Mouse (Mus musculus) MEL (cell line): ENCODE data around the gene Kcnh4. TPM values are rescaled to one million over a fixed set of nuclear protein-coding genes. Genes with fewer than 3 reads are reported as not detected.

Experiments
- DNase-seq: peaks from one replicate; pipeline ENCODE4 v3.0.0; 2011; ENCODE audit warnings: low read depth, low spot score
- H3K27ac ChIP-seq: 2 replicates; pipeline ENCODE4 v1.5.1; 2012; ENCODE audit warnings: low read depth, mild to moderate bottlenecking, control low read depth, low read length, moderate library complexity; ENCODE audit not compliant: control insufficient read depth
- H3K27me3 ChIP-seq, 2 experiments: fragments of 150-350 bp in 1 of 2; sonication (generic) in 1 of 2; 2 replicates each; pipeline ENCODE4 v1.6.1; 2012; ENCODE audit warnings: low read length in 2 of 2, mild to moderate bottlenecking in 2 of 2, improper control_type of control experiment in 1 of 2, moderate library complexity in 1 of 2; ENCODE audit not compliant: insufficient read depth in 2 of 2, control insufficient read depth in 1 of 2
- H3K36me3 ChIP-seq, 2 experiments: 2 replicates each; pipeline ENCODE4 v1.6.1; 2012 to 2014; ENCODE audit warnings: low read length in 2 of 2, improper control_type of control experiment in 1 of 2, inconsistent platforms in 1 of 2, mild to moderate bottlenecking in 1 of 2; ENCODE audit not compliant: insufficient read depth in 2 of 2, control insufficient read depth in 1 of 2
- H3K4me1 ChIP-seq, 2 experiments: fragments of 150-350 bp in 1 of 2; sonication (generic) in 1 of 2; 2 replicates each; pipeline ENCODE4 v1.6.1; 2012; ENCODE audit warnings: low read length in 2 of 2, improper control_type of control experiment in 1 of 2, mild to moderate bottlenecking in 1 of 2; ENCODE audit not compliant: insufficient read depth in 2 of 2, control insufficient read depth in 1 of 2
- H3K4me3 ChIP-seq, 2 experiments: fragments of 150-350 bp in 1 of 2; sonication (generic) in 1 of 2; 2 replicates each; pipeline ENCODE4 v1.5.1; 2012; ENCODE audit warnings: low read depth in 2 of 2, low read length in 2 of 2, mild to moderate bottlenecking in 2 of 2, moderate library complexity in 2 of 2, control low read depth in 1 of 2, improper control_type of control experiment in 1 of 2; ENCODE audit not compliant: control insufficient read depth in 1 of 2, insufficient read depth in 1 of 2
- H3K79me2 ChIP-seq: 2 replicates; pipeline ENCODE4 v1.6.1; 2012; ENCODE audit warnings: mild to moderate bottlenecking, low read length, moderate library complexity; ENCODE audit not compliant: control insufficient read depth, poor library complexity, insufficient read depth
- H3K9ac ChIP-seq: 2 replicates; pipeline ENCODE4 v1.6.1; 2012; ENCODE audit warnings: low read depth, mild to moderate bottlenecking, control low read depth, low read length, moderate library complexity; ENCODE audit not compliant: control insufficient read depth, poor library complexity, severe bottlenecking
- H3K9me3 ChIP-seq: fragments of 150-350 bp; sonication (generic); replicated peaks from 2 replicates; pipeline ENCODE4 v1.6.1; 2012; ENCODE audit warnings: mild to moderate bottlenecking, low read length, improper control_type of control experiment, moderate library complexity; ENCODE audit not compliant: insufficient read depth
- BHLHE40 ChIP-seq: IDR thresholded peaks from 2 replicates; pipeline ENCODE4 v1.6.1; 2012; ENCODE audit warnings: low read depth, mild to moderate bottlenecking, inconsistent platforms, low read length, improper control_type of control experiment, borderline replicate concordance
- CTCF ChIP-seq, 3 experiments: IDR thresholded peaks in 2 of 3; conservative IDR thresholded peaks in 1 of 3; 2 replicates each; pipeline ENCODE4 v1.5.1; 2011 to 2012; ENCODE audit warnings: low read length in 3 of 3, low read depth in 2 of 3, mild to moderate bottlenecking in 2 of 3, improper control_type of control experiment in 1 of 3, inconsistent platforms in 1 of 3, mixed read lengths in 1 of 3, moderate library complexity in 1 of 3; ENCODE audit not compliant: control insufficient read depth in 1 of 3, insufficient read depth in 1 of 3, poor library complexity in 1 of 3, severe bottlenecking in 1 of 3
- E2F4 ChIP-seq: IDR thresholded peaks from 2 replicates; pipeline ENCODE4 v1.6.1; 2011; ENCODE audit warnings: low read depth, low read length, improper control_type of control experiment, borderline replicate concordance
- ELF1 ChIP-seq: IDR thresholded peaks from 2 replicates; pipeline ENCODE4 v1.6.1; 2014; ENCODE audit warnings: low read depth, mild to moderate bottlenecking, inconsistent platforms, low read length, improper control_type of control experiment, moderate library complexity
- GABPA ChIP-seq: IDR thresholded peaks from 2 replicates; pipeline ENCODE4 v1.6.1; 2012; ENCODE audit warnings: low read depth, mild to moderate bottlenecking, inconsistent platforms, low read length, improper control_type of control experiment, moderate library complexity
- GATA1 ChIP-seq: IDR thresholded peaks from 2 replicates; pipeline ENCODE4 v1.6.1; 2011; ENCODE audit warnings: low read depth, low read length, improper control_type of control experiment
- HCFC1 ChIP-seq: IDR thresholded peaks from 2 replicates; pipeline ENCODE4 v1.6.1; 2012; ENCODE audit warnings: low read depth, mild to moderate bottlenecking, inconsistent platforms, low read length, improper control_type of control experiment, moderate library complexity
- KAT2A ChIP-seq: conservative IDR thresholded peaks from 2 replicates; pipeline ENCODE4 v1.6.1; 2012; ENCODE audit warnings: low read depth, low read length, improper control_type of control experiment, inconsistent platforms
- MAFK ChIP-seq: IDR thresholded peaks from 2 replicates; pipeline ENCODE4 v1.6.1; 2011; ENCODE audit warnings: low read depth, mild to moderate bottlenecking, low read length, improper control_type of control experiment, borderline replicate concordance
- MAX ChIP-seq: IDR thresholded peaks from 2 replicates; pipeline ENCODE4 v1.6.1; 2011; ENCODE audit warnings: low read length, improper control_type of control experiment
- NELFE ChIP-seq: IDR thresholded peaks from 2 replicates; pipeline ENCODE4 v1.6.1; 2011; ENCODE audit warnings: low read depth, low read length, improper control_type of control experiment
- NRF1 ChIP-seq: IDR thresholded peaks from 2 replicates; pipeline ENCODE4 v1.6.1; 2014; ENCODE audit warnings: low read depth, mild to moderate bottlenecking, inconsistent platforms, low read length, improper control_type of control experiment, moderate library complexity; ENCODE audit not compliant: poor library complexity, insufficient read depth, severe bottlenecking
- POLR2A ChIP-seq, 2 experiments: IDR thresholded peaks; 2 replicates each; pipeline ENCODE4 v1.6.1; 2011 to 2012; ENCODE audit warnings: low read length in 2 of 2, mild to moderate bottlenecking in 2 of 2, control low read depth in 1 of 2, improper control_type of control experiment in 1 of 2, low read depth in 1 of 2, moderate library complexity in 1 of 2; ENCODE audit not compliant: control insufficient read depth in 1 of 2, insufficient read depth in 1 of 2, poor library complexity in 1 of 2
- RAD21 ChIP-seq: IDR thresholded peaks from 2 replicates; pipeline ENCODE4 v1.6.1; 2011; ENCODE audit warnings: mild to moderate bottlenecking, low read depth, low read length, improper control_type of control experiment
- RCOR1 ChIP-seq: IDR thresholded peaks from 2 replicates; pipeline ENCODE4 v1.6.1; 2012; ENCODE audit warnings: low read depth, mild to moderate bottlenecking, inconsistent platforms, low read length, improper control_type of control experiment
- SMC3 ChIP-seq: IDR thresholded peaks from 2 replicates; pipeline ENCODE4 v1.6.1; 2011; ENCODE audit warnings: low read depth, low read length, improper control_type of control experiment
- TBP ChIP-seq: IDR thresholded peaks from 2 replicates; pipeline ENCODE4 v1.8.0; 2011; ENCODE audit warnings: low read depth, low read length, improper control_type of control experiment
- TCF12 ChIP-seq: IDR thresholded peaks from 2 replicates; pipeline ENCODE4 v1.6.1; 2014; ENCODE audit warnings: low read depth, mild to moderate bottlenecking, inconsistent platforms, low read length, improper control_type of control experiment, moderate library complexity
- USF1 ChIP-seq: IDR thresholded peaks from 2 replicates; pipeline ENCODE4 v1.6.1; 2014; ENCODE audit warnings: low read depth, mild to moderate bottlenecking, inconsistent platforms, low read length, improper control_type of control experiment, moderate library complexity
- ZC3H11A ChIP-seq: IDR thresholded peaks from 2 replicates; pipeline ENCODE4 v1.6.1; 2012; ENCODE audit warnings: low read depth, mild to moderate bottlenecking, inconsistent platforms, low read length, improper control_type of control experiment
- ZMIZ1 ChIP-seq: IDR thresholded peaks from 2 replicates; pipeline ENCODE4 v1.6.1; 2012; ENCODE audit warnings: low read depth, mild to moderate bottlenecking, inconsistent platforms, low read length, improper control_type of control experiment, moderate library complexity
- polyA plus RNA-seq, 2 experiments: library from polyadenylated mRNA; stranded (reverse) in 1 of 2; unstranded in 1 of 2; fragments of >175 nt in 1 of 2; fragments of >200 nt in 1 of 2; gene quantifications; 2 replicates each; pipeline versions ENCODE4 v1.2.1 to v1.2.4; 2012; ENCODE audit warnings: low replicate concordance in 2 of 2, low read depth in 1 of 2; ENCODE audit not compliant: insufficient read length in 2 of 2, insufficient read depth in 1 of 2, missing spikeins in 1 of 2
- total RNA-seq: library from RNA; depleted of rRNA; stranded (reverse); fragments of 300-350 nt; gene quantifications from 2 replicates; pipeline ENCODE4 v1.2.3, GENCODE M21; 2012

Kcnh4 gene
- total and polyA plus RNA-seq, 3 experiments, result 0.04 to 0.08 TPM; not detected in 1

- Histone ChIP-seq H3K36me3 (peaks cover 0 to 5% of the 10 kb centered on the region in 2 experiments; a peak in 2 of 4 replicates), H3K9me3 (no peaks in the 10 kb centered on the region)
- no peak for TF ChIP-seq POLR2A (IDR thresholded peaks at IDR 0.05; ENCODE audit: control insufficient read depth in 1 of 2, insufficient read depth in 1 of 2, low read depth in 1 of 2, low read length in 2 of 2, poor library complexity in 1 of 2)
- TF ChIP-seq TBP, result no peak
- no peak for TF ChIP-seq ZMIZ1
- no peak for TF ChIP-seq GATA1
- no peak for TF ChIP-seq GABPA
- TF ChIP-seq RAD21, result no peak
- no peak for TF ChIP-seq RCOR1
- TF ChIP-seq TCF12, result no peak
- no peak for TF ChIP-seq ELF1
- TF ChIP-seq MAX, result no peak
- TF ChIP-seq HCFC1, result no peak
- no peak for TF ChIP-seq NRF1
- no peak for TF ChIP-seq USF1
- TF ChIP-seq MAFK, result no peak
- no peak for TF ChIP-seq CTCF (IDR thresholded peaks at IDR 0.05 in 2 of 3, conservative IDR thresholded peaks at IDR 0.05 in 1 of 3; ENCODE audit: control insufficient read depth in 1 of 3, insufficient read depth in 1 of 3, low read depth in 2 of 3, low read length in 3 of 3, poor library complexity in 1 of 3, severe bottlenecking in 1 of 3)
- no peak for TF ChIP-seq E2F4
- TF ChIP-seq SMC3, result no peak
- no peak for TF ChIP-seq NELFE
These were observed 61.8 kb downstream of the Kcnh4 start for GRCm38 (mm10) chr11:100697921-100698320.

GRCm38 (mm10) chr11:100694926-100695325 is 64.8 kb downstream of the Kcnh4 start:
- TF ChIP-seq RCOR1 (no peak), BHLHE40 (no peak), E2F4 (no peak), RAD21 (peak; percentile 97), SMC3 (peak; percentile 99), KAT2A (no peak), ZC3H11A (peak; percentile 96), ELF1 (no peak), CTCF (IDR thresholded peaks at IDR 0.05 in 2 of 3, conservative IDR thresholded peaks at IDR 0.05 in 1 of 3; ENCODE audit: control insufficient read depth in 1 of 3, insufficient read depth in 1 of 3, low read depth in 2 of 3, low read length in 3 of 3, poor library complexity in 1 of 3, severe bottlenecking in 1 of 3) (peak; percentile 98)
- peak; percentile 80 for DNase-seq

More at GRCm38 (mm10) chr11:100697921-100698320, 61.8 kb downstream of the Kcnh4 start:
- H3K4me3 ChIP-seq, result no peak overlapping the region
- DNase-seq, result no peak
- no peaks in the 10 kb centered on the region for H3K27me3 ChIP-seq
- no peak overlapping the region for H3K9ac ChIP-seq
- no peaks in the 10 kb centered on the region for H3K79me2 ChIP-seq
- peaks cover 0 to 5% of the 10 kb centered on the region in 2 experiments; a peak in 3 of 4 replicates for H3K4me1 ChIP-seq
- H3K27ac ChIP-seq, result no peak overlapping the region

More at GRCm38 (mm10) chr11:100694926-100695325, 64.8 kb downstream of the Kcnh4 start:
- H3K27ac ChIP-seq, result no peak overlapping the region
- peaks cover 2 to 8% of the 10 kb centered on the region in 2 experiments; a peak in 2 of 4 replicates for H3K4me1 ChIP-seq
- H3K27me3 ChIP-seq, result no peaks in the 10 kb centered on the region
- H3K4me3 ChIP-seq, result no peak overlapping the region
- H3K9ac ChIP-seq, result no peak overlapping the region
- no peaks in the 10 kb centered on the region for H3K36me3 ChIP-seq
- H3K9me3 ChIP-seq, result no peaks in the 10 kb centered on the region
- no peaks in the 10 kb centered on the region for H3K79me2 ChIP-seq
